Mouse (Mus musculus) heart, adult 2 months (tissue): Measurements from ENCODE around the gene Pde11a.

ENCODE experiments used
- CTCF ChIP-seq: fragments of 200-600 bp; IDR thresholded peaks from 2 replicates; pipeline ENCODE4 v1.8.1; 2022; ENCODE audit warnings: antibody characterized with exemption, mild to moderate bottlenecking, moderate library complexity
- EP300 ChIP-seq: fragments of 200-500 bp; IDR thresholded peaks from 2 replicates; pipeline ENCODE4 v1.6.1; 2011; ENCODE audit warnings: low read depth, low read length, control low read depth; ENCODE audit not compliant: insufficient read depth
- POLR2A ChIP-seq: fragments of 200-500 bp; IDR thresholded peaks from 2 replicates; pipeline ENCODE4 v1.6.1; 2011; ENCODE audit warnings: mild to moderate bottlenecking, low read depth, low read length, control low read depth; ENCODE audit not compliant: insufficient read depth

- no peak for TF ChIP-seq POLR2A
- TF ChIP-seq CTCF, result no peak
- TF ChIP-seq EP300, result no peak
Measured at GRCm38 (mm10) chr2:75983847-75984246, 354.7 kb downstream of the Pde11a start.
